Mouse (Mus musculus) CH12.LX (cell line): Measurements from ENCODE around the gene Rnf208.

ENCODE experiments used
- BHLHE40 ChIP-seq: IDR thresholded peaks from 2 replicates; pipeline ENCODE4 v1.6.1; 2011; ENCODE audit warnings: mild to moderate bottlenecking, low read depth, low read length, improper control_type of control experiment
- CHD2 ChIP-seq: IDR thresholded peaks from 2 replicates; pipeline ENCODE4 v1.6.1; 2011; ENCODE audit warnings: low read length, improper control_type of control experiment
- CTCF ChIP-seq, 2 experiments: IDR thresholded peaks in 1 of 2; conservative IDR thresholded peaks in 1 of 2; 2 replicates each; pipeline ENCODE4 v1.5.1; 2011 to 2012; ENCODE audit warnings: low read depth in 2 of 2, low read length in 2 of 2, improper control_type of control experiment in 1 of 2, inconsistent platforms in 1 of 2, mild to moderate bottlenecking in 1 of 2, moderate library complexity in 1 of 2
- E2F4 ChIP-seq: IDR thresholded peaks from 2 replicates; pipeline ENCODE4 v1.6.1; 2011; ENCODE audit warnings: low read depth, low read length, improper control_type of control experiment; ENCODE audit not compliant: insufficient replicate concordance
- MAX ChIP-seq: IDR thresholded peaks from 2 replicates; pipeline ENCODE4 v1.6.1; 2011; ENCODE audit warnings: low read length, improper control_type of control experiment
- MAZ ChIP-seq: IDR thresholded peaks from 2 replicates; pipeline ENCODE4 v1.6.1; 2012; ENCODE audit warnings: low read depth, mild to moderate bottlenecking, inconsistent platforms, low read length, improper control_type of control experiment, moderate library complexity
- NRF1 ChIP-seq: IDR thresholded peaks from 2 replicates; pipeline ENCODE4 v1.6.1; 2014; ENCODE audit warnings: low read depth, mild to moderate bottlenecking, inconsistent platforms, low read length, improper control_type of control experiment, moderate library complexity
- PAX5 ChIP-seq: IDR thresholded peaks from 2 replicates; pipeline ENCODE4 v1.6.1; 2012; ENCODE audit warnings: low read length, inconsistent platforms, mixed read lengths
- POLR2A ChIP-seq: IDR thresholded peaks from 2 replicates; pipeline ENCODE4 v1.6.1; 2011; ENCODE audit warnings: low read depth, mild to moderate bottlenecking, improper control_type of control experiment, low read length
- RAD21 ChIP-seq: IDR thresholded peaks from 2 replicates; pipeline ENCODE4 v1.6.1; 2011; ENCODE audit warnings: low read depth, mild to moderate bottlenecking, low read length, improper control_type of control experiment, moderate library complexity
- RCOR1 ChIP-seq: conservative IDR thresholded peaks from 2 replicates; pipeline ENCODE4 v1.6.1; 2012; ENCODE audit warnings: low read depth, mild to moderate bottlenecking, inconsistent platforms, low read length, improper control_type of control experiment
- TCF12 ChIP-seq: IDR thresholded peaks from 2 replicates; pipeline ENCODE4 v1.6.1; 2014; ENCODE audit warnings: low read depth, mild to moderate bottlenecking, inconsistent platforms, low read length, improper control_type of control experiment
- ZC3H11A ChIP-seq: IDR thresholded peaks from 2 replicates; pipeline ENCODE4 v1.6.1; 2012; ENCODE audit warnings: low read depth, mild to moderate bottlenecking, inconsistent platforms, low read length, improper control_type of control experiment
- ZNF384 ChIP-seq: IDR thresholded peaks from 2 replicates; pipeline ENCODE4 v1.6.1; 2012; ENCODE audit warnings: low read depth, low read length, improper control_type of control experiment, inconsistent platforms

DNA sequence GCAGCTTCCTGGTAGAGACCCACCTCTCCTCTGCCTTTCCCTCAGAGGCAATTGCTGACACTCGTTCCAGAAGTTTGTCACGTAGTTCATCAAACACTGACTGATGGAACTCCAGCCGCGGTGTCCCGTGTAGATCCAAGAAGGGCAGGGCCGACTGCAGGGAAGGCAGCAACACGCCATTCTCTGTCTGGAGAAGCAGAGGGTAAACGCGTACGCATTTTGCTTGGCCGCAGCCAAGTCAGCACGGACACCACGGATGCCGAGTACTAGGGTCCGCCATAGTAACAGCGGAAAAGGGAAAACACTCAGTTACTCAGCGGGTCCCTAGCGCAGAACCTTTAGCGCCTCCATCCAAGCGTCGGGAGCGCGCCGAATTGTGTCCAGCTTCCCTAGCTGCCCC, 31.4 kb upstream of the Rnf208 start:
- no peak for TF ChIP-seq E2F4
- no peak for TF ChIP-seq CTCF (conservative IDR thresholded peaks at IDR 0.05 in 1 of 2, IDR thresholded peaks at IDR 0.05 in 1 of 2; ENCODE audit: low read depth in 2 of 2, low read length in 2 of 2)
- TF ChIP-seq NRF1, result no peak
- no peak for TF ChIP-seq CHD2
- TF ChIP-seq BHLHE40, result no peak
- no peak for TF ChIP-seq PAX5
- no peak for TF ChIP-seq TCF12
- TF ChIP-seq POLR2A, result no peak
- TF ChIP-seq MAZ, result no peak
- TF ChIP-seq ZNF384, result no peak
- TF ChIP-seq RAD21, result no peak
- TF ChIP-seq RCOR1, result no peak
- TF ChIP-seq ZC3H11A, result no peak
- no peak for TF ChIP-seq MAX
